Mouse (Mus musculus) Patski (cell line): ENCODE measurements around the gene Agmo. TPM values are rescaled to one million over a fixed set of nuclear protein-coding genes. Genes with fewer than 3 reads are reported as not detected.

Experiments used
- ATAC-seq: fragments of 100-300 bp; one replicate; pipeline ENCODE4 v1.8.0; 2021
- CTCF ChIA-PET: fragments of 350-600 bp; sonication (Branson Sonifier 250); formaldehyde crosslinking; loops from one replicate; lab custom pipeline; 2022; ENCODE audit warnings: inconsistent platforms; lab: Charles Lee
- POLR2A ChIA-PET: fragments of 350-600 bp; sonication (Branson Sonifier 250); formaldehyde crosslinking; loops from one replicate; lab custom pipeline; 2022; ENCODE audit warnings: antibody characterized with exemption, inconsistent platforms; lab: Charles Lee
- DNase-seq: peaks from one replicate; pipeline ENCODE4 v3.0.0-alpha.2; 2011; ENCODE audit warnings: low read depth, low spot score
- H3K27me3 ChIP-seq: fragments of 371-371 bp; one replicate; pipeline ENCODE4 v1.5.1; 2021
- CTCF ChIP-seq: fragments of 100-300 bp; IDR thresholded peaks from one replicate; pipeline ENCODE4 v1.5.1; 2021
- in situ Hi-C: fragments of 300-500 bp; cut with MboI; formaldehyde crosslinking; loops from 3 replicates; pipeline ENCODE4 v1.11.1; 2018; ENCODE audit warnings: low pct_unique_long_range_greater_than_20kb, mixed read lengths
- polyA plus RNA-seq: library from polyadenylated mRNA; unstranded; gene quantifications from one replicate; pipeline ENCODE4 v1.2.3, GENCODE M21; 2021

The Agmo gene
- polyA plus RNA-seq, 1 experiment from 2014 or later: not detected

- no peaks in the 10 kb centered on the region for H3K27me3 ChIP-seq
- CTCF ChIA-PET: no interaction called here
- in situ Hi-C loops: no loop called here
- POLR2A ChIA-PET: interaction anchor here (0.6 kb wide), 1 partner anchor 155 kb away, joined by 3 read pairs; no protein-coding TSS in a partner anchor
- ATAC-seq (no peak), DNase-seq (no peak)
- TF ChIP-seq CTCF: no peak
Observed at GRCm38 (mm10) chr12:37521772-37522171, 280.3 kb downstream of the Agmo start.

GRCm38 (mm10) chr12:37524662-37525061 lies 283.2 kb downstream of the Agmo start:
- no peak for ATAC-seq
- no peak for TF ChIP-seq CTCF

GRCm38 (mm10) chr12:37540994-37541393 lies 299.6 kb downstream of the Agmo start:
- DNase-seq (no peak), ATAC-seq (no peak)
- in situ Hi-C loops: no loop called here
- no peak for TF ChIP-seq CTCF
- POLR2A ChIA-PET: no interaction called here
- H3K27me3 ChIP-seq: no peaks in the 10 kb centered on the region
- CTCF ChIA-PET: no interaction called here

More at GRCm38 (mm10) chr12:37524662-37525061, 283.2 kb downstream of the Agmo start:
- DNase-seq: no peak
- no peaks in the 10 kb centered on the region for H3K27me3 ChIP-seq
- ChIA-PET CTCF (no interaction called here), POLR2A (no interaction called here)
- in situ Hi-C loops: no loop called here

GRCm38 (mm10) chr12:37558284-37558683 lies 316.8 kb downstream of the Agmo start:
- DNase-seq: no peak
- CTCF ChIA-PET: no interaction called here
- no peaks in the 10 kb centered on the region for H3K27me3 ChIP-seq
- no peak for TF ChIP-seq CTCF
- no peak for ATAC-seq
- in situ Hi-C loops: no loop called here
- POLR2A ChIA-PET: no interaction called here

- no peaks in the 10 kb centered on the region for H3K27me3 ChIP-seq
- TF ChIP-seq CTCF: no peak
- CTCF ChIA-PET: no interaction called here
- in situ Hi-C loops: no loop called here
- ATAC-seq: no peak
- POLR2A ChIA-PET: no interaction called here
- no peak for DNase-seq
Observed at GRCm38 (mm10) chr12:37565882-37566596, 324.6 kb downstream of the Agmo start.

GRCm38 (mm10) chr12:37571922-37572321 lies 330.5 kb downstream of the Agmo start:
- no peak for DNase-seq
- ATAC-seq: no peak
- in situ Hi-C loops: no loop called here
- POLR2A ChIA-PET: no interaction called here
- CTCF ChIA-PET: interaction anchor here (0.7 kb wide), 1 partner anchor 10 kb away, joined by 3 read pairs; no protein-coding TSS in a partner anchor
- no peaks in the 10 kb centered on the region for H3K27me3 ChIP-seq
- TF ChIP-seq CTCF: no peak

- no peaks in the 10 kb centered on the region for H3K27me3 ChIP-seq
- no peak for ATAC-seq
- ChIA-PET POLR2A (no interaction called here), CTCF (no interaction called here)
- no peak for TF ChIP-seq CTCF
- no peak for DNase-seq
- in situ Hi-C loops: no loop called here
Observed at GRCm38 (mm10) chr12:37582777-37583176, 341.3 kb downstream of the Agmo start.

- DNase-seq: no peak
- ATAC-seq: no peak
- no peak for TF ChIP-seq CTCF
- POLR2A ChIA-PET: no interaction called here
- no peaks in the 10 kb centered on the region for H3K27me3 ChIP-seq
- CTCF ChIA-PET: no interaction called here
- in situ Hi-C loops: no loop called here
Observed at GRCm38 (mm10) chr12:37592853-37593252, 351.4 kb downstream of the Agmo start.

GRCm38 (mm10) chr12:37612837-37613236 lies 371.4 kb downstream of the Agmo start:
- CTCF ChIA-PET: no interaction called here
- no peak for TF ChIP-seq CTCF
- no peaks in the 10 kb centered on the region for H3K27me3 ChIP-seq
- POLR2A ChIA-PET: no interaction called here
- no peak for ATAC-seq
- no peak for DNase-seq
- in situ Hi-C loops: no loop called here

- in situ Hi-C loops: no loop called here
- H3K27me3 ChIP-seq: no peaks in the 10 kb centered on the region
- ATAC-seq (no peak), DNase-seq (no peak)
- ChIA-PET POLR2A (no interaction called here), CTCF (no interaction called here)
- TF ChIP-seq CTCF: no peak
Observed at GRCm38 (mm10) chr12:37614769-37615168, 373.3 kb downstream of the Agmo start.

GRCm38 (mm10) chr12:37624078-37624477 lies 382.6 kb downstream of the Agmo start:
- CTCF ChIA-PET: no interaction called here
- no peak for TF ChIP-seq CTCF
- POLR2A ChIA-PET: no interaction called here
- no peak for DNase-seq
- ATAC-seq: no peak
- in situ Hi-C loops: no loop called here
- no peaks in the 10 kb centered on the region for H3K27me3 ChIP-seq

Other genes with a start within 250 kb of the Agmo start
- not detected for gene Meox2, start 133.1 kb upstream of the Agmo start, polyA plus RNA-seq